24 mouse cellular contexts compared by ENCODE assay signal in genomic region chr6:17913315-17913714, GRCm38 (mm10).
A peak's percentile ranks its signal among the peaks of the same experiment; 100 is the strongest.
DNase-seq lines count a peak whose midpoint lies in the region; ATAC-seq and TF ChIP-seq lines count a peak whose summit lies in the region.
"Had no signal": no experiment of that assay in that cellular context is flagged by ENCODE, and none has a peak within 500 bp of the region (broad histone marks: within the 10 kb centered on the region; RNA-seq: fewer than 3 reads in every experiment).

No protein-coding gene starts in this region.

- TF ChIP-seq CTCF in left cerebral cortex, adult 2 months (IDR thresholded peaks at IDR 0.05) = no peak
- no peak for TF ChIP-seq CTCF in midbrain, postnatal 0 days (IDR thresholded peaks at IDR 0.05)

- H3K9me3 ChIP-seq in midbrain, embryonic 11.5 days (ENCODE audit: control insufficient read depth, low read length) = no peaks in the 10 kb centered on the region
- no peaks in the 10 kb centered on the region for H3K9me3 ChIP-seq in midbrain, embryonic 16.5 days (replicated peaks; ENCODE audit: control insufficient read depth, low read length, poor library complexity, severe bottlenecking)
- H3K9me3 ChIP-seq in midbrain, embryonic 14.5 days (ENCODE audit: control insufficient read depth, low read length) = no peaks in the 10 kb centered on the region
- no peaks in the 10 kb centered on the region for H3K9me3 ChIP-seq in midbrain, postnatal 0 days (ENCODE audit: low read length)
- H3K9me3 ChIP-seq: embryonic facial prominence, embryonic 10.5 days; embryonic facial prominence, embryonic 12.5 days; forebrain, embryonic 13.5 days; forebrain, embryonic 15.5 days; G1E had no signal

- no peak overlapping the region for H3K9ac ChIP-seq in midbrain, embryonic 11.5 days (ENCODE audit: low read length)
- H3K9ac ChIP-seq in midbrain, embryonic 16.5 days (ENCODE audit: low read depth, low read length) = no peak overlapping the region
- H3K9ac ChIP-seq in midbrain, embryonic 14.5 days (replicated peaks; ENCODE audit: low read length) = no peak overlapping the region
- no peak overlapping the region for H3K9ac ChIP-seq in midbrain, postnatal 0 days (replicated peaks; ENCODE audit: low read length, poor library complexity, severe bottlenecking)
- H3K9ac ChIP-seq: embryonic facial prominence, embryonic 12.5 days; forebrain, embryonic 13.5 days; forebrain, embryonic 15.5 days had no signal

- peaks cover 13% of the 10 kb centered on the region for H3K4me1 ChIP-seq in midbrain, embryonic 11.5 days (ENCODE audit: control insufficient read depth, insufficient read depth, low read length)
- H3K4me1 ChIP-seq in midbrain, embryonic 16.5 days (ENCODE audit: control insufficient read depth, insufficient read depth, low read length) = no peaks in the 10 kb centered on the region; the same call in 1 of the 2 replicates
- peaks cover 14% of the 10 kb centered on the region; the same call in 1 of the 2 replicates for H3K4me1 ChIP-seq in midbrain, embryonic 14.5 days (ENCODE audit: control insufficient read depth, insufficient read depth, low read length)
- H3K4me1 ChIP-seq in midbrain, postnatal 0 days (ENCODE audit: insufficient read depth, low read length) = no peaks in the 10 kb centered on the region
- H3K4me1 ChIP-seq: embryonic facial prominence, embryonic 10.5 days; embryonic facial prominence, embryonic 12.5 days; forebrain, embryonic 13.5 days; forebrain, embryonic 15.5 days had no signal

- H3K27me3 ChIP-seq in midbrain, embryonic 11.5 days (ENCODE audit: control insufficient read depth, insufficient read depth, low read length) = no peaks in the 10 kb centered on the region
- no peaks in the 10 kb centered on the region for H3K27me3 ChIP-seq in midbrain, embryonic 16.5 days (ENCODE audit: control insufficient read depth, insufficient read depth, low read depth, low read length)
- no peaks in the 10 kb centered on the region for H3K27me3 ChIP-seq in midbrain, embryonic 14.5 days (ENCODE audit: control insufficient read depth, insufficient read depth, low read length)
- no peaks in the 10 kb centered on the region for H3K27me3 ChIP-seq in midbrain, postnatal 0 days (ENCODE audit: insufficient read depth, low read length)
- H3K27me3 ChIP-seq: CH12.LX; embryonic facial prominence, embryonic 12.5 days; forebrain, embryonic 13.5 days; forebrain, embryonic 15.5 days; Patski had no signal

- H3K27ac ChIP-seq in left cerebral cortex, adult 2 months = peak overlapping the region; percentile 76
- no peak overlapping the region for H3K27ac ChIP-seq in midbrain, embryonic 11.5 days (ENCODE audit: low read depth, low read length)
- no peak overlapping the region for H3K27ac ChIP-seq in midbrain, embryonic 16.5 days (ENCODE audit: low read length)
- H3K27ac ChIP-seq in midbrain, embryonic 14.5 days (replicated peaks; ENCODE audit: low read depth, low read length) = no peak overlapping the region
- H3K27ac ChIP-seq in midbrain, postnatal 0 days (ENCODE audit: low read depth, low read length) = no peak overlapping the region
- H3K27ac ChIP-seq: embryonic facial prominence, embryonic 10.5 days; embryonic facial prominence, embryonic 12.5 days; forebrain, embryonic 13.5 days; forebrain, embryonic 15.5 days had no signal

- intact Hi-C loops in left cerebral cortex, adult 2 months (cut with DNase I) = loop anchor here (5.0 kb wide), 2 partner anchors 64 to 151 kb away; no protein-coding TSS in a partner anchor
- intact Hi-C loops in left cerebral cortex, postnatal 14 days (cut with DNase I) = no loop called here

- no peak overlapping the region for H3K4me3 ChIP-seq in left cerebral cortex, adult 2 months
- H3K4me3 ChIP-seq in midbrain, embryonic 11.5 days (ENCODE audit: low read depth, low read length) = no peak overlapping the region
- no peak overlapping the region for H3K4me3 ChIP-seq in midbrain, embryonic 16.5 days (ENCODE audit: low read depth, low read length)
- H3K4me3 ChIP-seq in midbrain, embryonic 14.5 days (replicated peaks; ENCODE audit: low read depth, low read length) = no peak overlapping the region
- H3K4me3 ChIP-seq in midbrain, postnatal 0 days (ENCODE audit: low read depth, low read length) = no peak overlapping the region
- H3K4me3 ChIP-seq: embryonic facial prominence, embryonic 10.5 days; embryonic facial prominence, embryonic 12.5 days; forebrain, embryonic 13.5 days; forebrain, embryonic 15.5 days had no signal

- no peak overlapping the region for H3K4me2 ChIP-seq in midbrain, embryonic 11.5 days
- no peak overlapping the region for H3K4me2 ChIP-seq in midbrain, embryonic 16.5 days (ENCODE audit: low read length)
- H3K4me2 ChIP-seq in midbrain, embryonic 14.5 days (ENCODE audit: low read length) = no peak overlapping the region
- no peak overlapping the region for H3K4me2 ChIP-seq in midbrain, postnatal 0 days (ENCODE audit: low read depth, low read length, poor library complexity, severe bottlenecking)
- H3K4me2 ChIP-seq: embryonic facial prominence, embryonic 12.5 days; forebrain, embryonic 13.5 days; forebrain, embryonic 15.5 days had no signal

- ATAC-seq in midbrain, embryonic 11.5 days (ENCODE audit: low FRiP score) = peak; percentile 78
- no peak for ATAC-seq in midbrain, embryonic 16.5 days
- peak; percentile 59; the same call in 1 of the 2 replicates for ATAC-seq in midbrain, embryonic 14.5 days (ENCODE audit: low FRiP score, low TSS enrichment)
- ATAC-seq in midbrain, postnatal 0 days (ENCODE audit: low FRiP score) = no peak
- ATAC-seq: activated CD4-positive, CD25-positive, alpha-beta regulatory T cell, adult 4 months; CD4-positive, CD25-positive, alpha-beta regulatory T cell, adult 4 months; forebrain, embryonic 13.5 days; forebrain, embryonic 15.5 days; Patski had no signal

- WGBS in midbrain, embryonic 11.5 days = 51% methylated on average over 1 of the region's 1 CpGs
- WGBS in midbrain, embryonic 16.5 days = 33% methylated on average over 1 of the region's 1 CpGs
- WGBS in midbrain, embryonic 14.5 days = 20% methylated on average over 1 of the region's 1 CpGs
- 30% methylated on average over 1 of the region's 1 CpGs for WGBS in midbrain, postnatal 0 days

- H3K36me3 ChIP-seq in midbrain, embryonic 11.5 days (ENCODE audit: control insufficient read depth, insufficient read depth, low read length) = no peaks in the 10 kb centered on the region
- H3K36me3 ChIP-seq in midbrain, embryonic 16.5 days (ENCODE audit: control insufficient read depth, insufficient read depth, low read length) = peaks cover 14% of the 10 kb centered on the region; the same call in 1 of the 2 replicates
- H3K36me3 ChIP-seq in midbrain, embryonic 14.5 days (ENCODE audit: control insufficient read depth, insufficient read depth, low read length) = peaks cover 27% of the 10 kb centered on the region; the same call in 1 of the 2 replicates
- H3K36me3 ChIP-seq in midbrain, postnatal 0 days (ENCODE audit: insufficient read depth, low read length) = peaks cover 4% of the 10 kb centered on the region; the same call in 1 of the 2 replicates
- H3K36me3 ChIP-seq: embryonic facial prominence, embryonic 12.5 days had no signal

- no peak for DNase-seq in left cerebral cortex, adult 2 months (ENCODE audit: extremely low spot score in 1 of 2, low spot score in 2 of 2)
- DNase-seq in left cerebral cortex, postnatal 14 days (ENCODE audit: low spot score in 2 of 2) = no peak
- DNase-seq in midbrain, embryonic 11.5 days (ENCODE audit: low spot score, missing footprints) = no peak
- DNase-seq in midbrain, embryonic 14.5 days = peak; percentile 31
- no peak for DNase-seq in midbrain, postnatal 0 days (ENCODE audit: low spot score)
- DNase-seq: adrenal gland, adult 8-10 months; adrenal gland, postnatal 14 days; adrenal gland, postnatal 36 days; B cell, adult 2 months; cerebellum, adult 11-12 months; cerebellum, adult 2 months; cerebellum, adult 9-10 months; cerebellum, postnatal 10 days; cerebellum, postnatal 25 days had no signal

Comparison
In these comparisons a context has a peak if more than half of its experiments do, and no peak if none do; other contexts are left out.
1. ATAC-seq: peak in midbrain, embryonic 11.5 days (single experiment) and midbrain, embryonic 14.5 days (single experiment); none in midbrain, embryonic 16.5 days (single experiment) and midbrain, postnatal 0 days (single experiment).